Mouse (Mus musculus): ENCODE data around the gene Magohb. TPM values are rescaled to one million over a fixed set of nuclear protein-coding genes. Genes with fewer than 3 reads are reported as not detected.
"Not testable (repeated sequence)": the region's sequence is repeated elsewhere in the genome, so short reads cannot be mapped to it uniquely, and the experiment has no call there.

The Magohb gene
- polyA plus RNA-seq (2017; shearing (Covaris generic)): 10 to 100 TPM; 17.9 to 25.5 TPM

GRCm38 (mm10) chr6:131292991-131293788 lies at the start of gene Magohb:
Magohb (minus strand) TSS chr6:131293244.
- peak; percentile 75 for ATAC-seq

GRCm38 (mm10) chr6:131340082-131340481 lies 47.0 kb upstream of the Magohb start:
- ATAC-seq: no peak

- no peak for ATAC-seq
These were observed 46.3 kb upstream of the Magohb start for GRCm38 (mm10) chr6:131339309-131339708.

- no peak for ATAC-seq
These were observed 45.7 kb upstream of the Magohb start for GRCm38 (mm10) chr6:131338787-131339186.

- ATAC-seq: no peak
These were observed 34.0 kb upstream of the Magohb start for GRCm38 (mm10) chr6:131327076-131327475.

GRCm38 (mm10) chr6:131321854-131322639 lies 29.0 kb upstream of the Magohb start:
- no peak for ATAC-seq

GRCm38 (mm10) chr6:131316155-131317101 lies 23.4 kb upstream of the Magohb start:
- ATAC-seq: no peak

GRCm38 (mm10) chr6:131308031-131308430 lies 15.0 kb upstream of the Magohb start:
- ATAC-seq: no peak

- ATAC-seq: no peak
These were observed 11.7 kb upstream of the Magohb start for GRCm38 (mm10) chr6:131304776-131305175.

- no peak for ATAC-seq
These were observed 5.5 kb upstream of the Magohb start for GRCm38 (mm10) chr6:131298531-131298930.

- no peak for ATAC-seq
These were observed 1.5 kb upstream of the Magohb start for GRCm38 (mm10) chr6:131294435-131295112.

GRCm38 (mm10) chr6:131293916-131294315 lies 872 bp upstream of the Magohb start:
- peak; percentile 31 for ATAC-seq

- no peak for ATAC-seq
These were observed 611 bp downstream of the Magohb start for GRCm38 (mm10) chr6:131292276-131292990.

- peak; percentile 28 for ATAC-seq
These were observed 2.6 kb downstream of the Magohb start for GRCm38 (mm10) chr6:131290430-131290829.

GRCm38 (mm10) chr6:131278160-131278559 lies 14.9 kb downstream of the Magohb start:
- ATAC-seq: not testable (repeated sequence)

GRCm38 (mm10) chr6:131276659-131277058 lies 16.4 kb downstream of the Magohb start:
- ATAC-seq: no peak

GRCm38 (mm10) chr6:131272311-131272710 lies 20.7 kb downstream of the Magohb start:
- ATAC-seq: no peak

- no peak for ATAC-seq
These were observed 22.7 kb downstream of the Magohb start for GRCm38 (mm10) chr6:131270312-131270711.

- ATAC-seq: no peak
These were observed 23.4 kb downstream of the Magohb start for GRCm38 (mm10) chr6:131269599-131269998.

GRCm38 (mm10) chr6:131264175-131264574 lies 28.9 kb downstream of the Magohb start:
- no peak for ATAC-seq

- ATAC-seq: no peak
These were observed 30.3 kb downstream of the Magohb start for GRCm38 (mm10) chr6:131262778-131263177.
